Mouse (Mus musculus) embryonic fibroblast, embryonic 13.5 days (primary cell): ENCODE measurements around the gene Camta1.
A peak's percentile ranks its signal among the peaks of the same experiment; 100 is the strongest.

Experiments used
- CTCF ChIP-seq: IDR thresholded peaks from 2 replicates; pipeline ENCODE4 v1.5.1; 2011; ENCODE audit warnings: mild to moderate bottlenecking, control low read depth, low read length, moderate library complexity, borderline replicate concordance; ENCODE audit not compliant: insufficient read depth
- POLR2A ChIP-seq: IDR thresholded peaks from 2 replicates; pipeline ENCODE4 v1.6.1; 2011; ENCODE audit warnings: low read depth, mild to moderate bottlenecking, control low read depth, low read length, moderate library complexity

- TF ChIP-seq POLR2A (no peak), CTCF (0 out of 2 replicates have a peak, but pooled peaks have one; percentile 10)
Observed at GRCm38 (mm10) chr4:151880044-151880690, 18.5 kb upstream of the Camta1 start.
